Mouse (Mus musculus) adrenal gland, postnatal 10 days (tissue): ENCODE measurements around the gene Mthfr. TPM values are rescaled to one million over a fixed set of nuclear protein-coding genes. Genes with fewer than 3 reads are reported as not detected.

Experiments used
- DNase-seq: peaks from one replicate; pipeline ENCODE4 v3.0.0; 2021; ENCODE audit warnings: mixed read lengths
- long read RNA-seq, 2 experiments: library from polyadenylated mRNA; stranded (forward); transcript quantifications; one replicate each; pipeline ENCODE4 v2.0.0; 2021
- total RNA-seq, 2 experiments: library from RNA; stranded (reverse); gene quantifications; 2 replicates each; pipeline ENCODE4 v1.2.3; 2021

The Mthfr gene
- total RNA-seq = 10 to 100 TPM; 41.9 to 44.0 TPM
- long read RNA-seq, experiment 1, full-length matches to known transcripts = 2 of 20 reads
- long read RNA-seq, experiment 1, partial matches to known transcripts = 2 of 20 reads
- long read RNA-seq, experiment 1, other reads (novel, unspliced or antisense) = 16 of 20 reads
- long read RNA-seq, experiment 2, partial matches to known transcripts = 1 of 12 reads
- long read RNA-seq, experiment 2, other reads (novel, unspliced or antisense) = 11 of 12 reads

GRCm38 (mm10) chr4:148038600-148039253 is at the start of gene Mthfr, which contains the start of gene Clcn6:
TSS of gene Mthfr (plus strand) at chr4:148039077.
TSS of gene Clcn6 (minus strand) at chr4:148038821.
- peak; percentile 100 for DNase-seq

GRCm38 (mm10) chr4:147993571-147994095 is 45.2 kb upstream of the Mthfr start:
- no peak for DNase-seq

GRCm38 (mm10) chr4:147995311-147995710 is 43.6 kb upstream of the Mthfr start:
- no peak for DNase-seq

GRCm38 (mm10) chr4:148000202-148000772 is 38.6 kb upstream of the Mthfr start, which contains the start of gene Nppa:
TSS of gene Nppa (plus strand) at chr4:148000722.
- DNase-seq = no peak

- no peak for DNase-seq
Measured at GRCm38 (mm10) chr4:148001013-148001789, 37.7 kb upstream of the Mthfr start.

- DNase-seq = no peak
Measured at GRCm38 (mm10) chr4:148001866-148002265, 37.0 kb upstream of the Mthfr start.

- peak; percentile 63 for DNase-seq
Measured at GRCm38 (mm10) chr4:148004361-148004760, 34.5 kb upstream of the Mthfr start.

GRCm38 (mm10) chr4:148008412-148008811 is 30.5 kb upstream of the Mthfr start:
- peak; percentile 79 for DNase-seq

GRCm38 (mm10) chr4:148009641-148010040 is 29.2 kb upstream of the Mthfr start:
- DNase-seq = no peak

- no peak for DNase-seq
Measured at GRCm38 (mm10) chr4:148011332-148011731, 27.5 kb upstream of the Mthfr start.

- no peak for DNase-seq
Measured at GRCm38 (mm10) chr4:148012216-148012615, 26.7 kb upstream of the Mthfr start.

GRCm38 (mm10) chr4:148015418-148015817 is 23.5 kb upstream of the Mthfr start:
- peak; percentile 14 for DNase-seq

- no peak for DNase-seq
Measured at GRCm38 (mm10) chr4:148016981-148017380, 21.9 kb upstream of the Mthfr start.

GRCm38 (mm10) chr4:148018410-148018809 is 20.5 kb upstream of the Mthfr start:
- no peak for DNase-seq

- no peak for DNase-seq
Measured at GRCm38 (mm10) chr4:148024003-148024402, 14.9 kb upstream of the Mthfr start.

GRCm38 (mm10) chr4:148029297-148029696 is 9.6 kb upstream of the Mthfr start:
- DNase-seq = no peak

- no peak for DNase-seq
Measured at GRCm38 (mm10) chr4:148030506-148030905, 8.4 kb upstream of the Mthfr start.

- no peak for DNase-seq
Measured at GRCm38 (mm10) chr4:148033858-148034410, 4.9 kb upstream of the Mthfr start.

GRCm38 (mm10) chr4:148035440-148035839 is 3.4 kb upstream of the Mthfr start:
- DNase-seq = no peak

GRCm38 (mm10) chr4:148038079-148038599 is 738 bp upstream of the Mthfr start:
- no peak for DNase-seq

GRCm38 (mm10) chr4:148039254-148040028 is 564 bp downstream of the Mthfr start:
- peak; percentile 35 for DNase-seq
